Mouse (Mus musculus): ENCODE results near the gene Cdc42bpg. TPM values are rescaled to one million over a fixed set of nuclear protein-coding genes. Genes with fewer than 3 reads are reported as not detected.
A peak's percentile ranks its signal among the peaks of the same experiment; 100 is the strongest.

Gene Cdc42bpg
- polyA plus RNA-seq, 1 experiment: 10.0 TPM

- no peaks in the 10 kb centered on the region for H3K79me2 ChIP-seq (ENCODE audit: control insufficient read depth, insufficient read depth)
- no peaks in the 10 kb centered on the region for H3K27me3 ChIP-seq (ENCODE audit: control insufficient read depth, insufficient read depth, insufficient read length)
- H3K4me3 ChIP-seq: no peak overlapping the region
- H3K4me2 ChIP-seq (ENCODE audit: low read depth): no peak overlapping the region
- no peak for TF ChIP-seq MAX (IDR thresholded peaks at IDR 0.05; ENCODE audit: low read depth)
- no peak for TF ChIP-seq REST (IDR thresholded peaks at IDR 0.05; ENCODE audit: insufficient read depth, insufficient read length)
- TF ChIP-seq MYOD1 (IDR thresholded peaks at IDR 0.05; ENCODE audit: control insufficient read depth in 1 of 3, insufficient read length in 2 of 3, low read depth in 2 of 3): no peak
- TF ChIP-seq E2F4 (IDR thresholded peaks at IDR 0.05; ENCODE audit: insufficient read depth): no peak
- no peak for TF ChIP-seq TCF12 (IDR thresholded peaks at IDR 0.05; ENCODE audit: insufficient read depth, poor library complexity, severe bottlenecking)
- no peak for TF ChIP-seq POLR2AphosphoS2 (IDR thresholded peaks at IDR 0.05; ENCODE audit: insufficient read length, low read depth)
- no peak for TF ChIP-seq USF1 (IDR thresholded peaks at IDR 0.05; ENCODE audit: low read depth)
- no peak for TF ChIP-seq MYOG (IDR thresholded peaks at IDR 0.05; ENCODE audit: control insufficient read depth in 1 of 3, insufficient read depth in 1 of 3, insufficient read length in 2 of 3, low read depth in 2 of 3)
- TF ChIP-seq SRF (IDR thresholded peaks at IDR 0.05; ENCODE audit: control insufficient read depth, insufficient read length, low read depth): no peak
- no peak for TF ChIP-seq CEBPB (IDR thresholded peaks at IDR 0.05; ENCODE audit: insufficient read depth, poor library complexity, severe bottlenecking)
- no peak for TF ChIP-seq POLR2A (IDR thresholded peaks at IDR 0.05; ENCODE audit: insufficient read length, low read depth)
- TF ChIP-seq TCF3 (IDR thresholded peaks at IDR 0.05; ENCODE audit: insufficient read length, low read depth): no peak
- H3K36me3 ChIP-seq (ENCODE audit: control insufficient read depth, insufficient read depth): no peaks in the 10 kb centered on the region
- H3ac ChIP-seq (ENCODE audit: control insufficient read depth, insufficient read length): no peak overlapping the region
Observed at GRCm38 (mm10) chr19:6324751-6325150, 18.5 kb downstream of the Cdc42bpg start.

GRCm38 (mm10) chr19:6331178-6331577 lies 24.9 kb downstream of the Cdc42bpg start:
- TF ChIP-seq TCF3 (IDR thresholded peaks at IDR 0.05; ENCODE audit: insufficient read length, low read depth) (peak; percentile 67), CEBPB (IDR thresholded peaks at IDR 0.05; ENCODE audit: insufficient read depth, poor library complexity, severe bottlenecking) (peak; percentile 54; the same call in 1 of the 2 replicates), MYOD1 (IDR thresholded peaks at IDR 0.05; ENCODE audit: control insufficient read depth in 1 of 3, insufficient read length in 2 of 3, low read depth in 2 of 3) (peak; percentile 80 to 96 (median 95)), POLR2AphosphoS2 (IDR thresholded peaks at IDR 0.05; ENCODE audit: insufficient read length, low read depth) (no peak), TCF12 (IDR thresholded peaks at IDR 0.05; ENCODE audit: insufficient read depth, poor library complexity, severe bottlenecking) (peak; percentile 82), MYOG (IDR thresholded peaks at IDR 0.05; ENCODE audit: control insufficient read depth in 1 of 3, insufficient read depth in 1 of 3, insufficient read length in 2 of 3, low read depth in 2 of 3) (peak in 2 of 3 experiments; percentile 91 to 96)
- no peak overlapping the region for H3ac ChIP-seq (ENCODE audit: control insufficient read depth, insufficient read length)
- peak overlapping the region; percentile 0 for H3K4me3 ChIP-seq
- H3K27me3 ChIP-seq (ENCODE audit: control insufficient read depth, insufficient read depth, insufficient read length): no peaks in the 10 kb centered on the region
- H3K79me2 ChIP-seq (ENCODE audit: control insufficient read depth, insufficient read depth): peaks cover 7% of the 10 kb centered on the region
- H3K36me3 ChIP-seq (ENCODE audit: control insufficient read depth, insufficient read depth): no peaks in the 10 kb centered on the region
- peak overlapping the region; percentile 89 for H3K4me2 ChIP-seq (ENCODE audit: low read depth)

GRCm38 (mm10) chr19:6331719-6332516 lies 25.7 kb downstream of the Cdc42bpg start:
- Histone ChIP-seq H3ac (ENCODE audit: control insufficient read depth, insufficient read length) (no peak overlapping the region), H3K36me3 (ENCODE audit: control insufficient read depth, insufficient read depth) (no peaks in the 10 kb centered on the region), H3K4me3 (peak overlapping the region; percentile 0), H3K79me2 (ENCODE audit: control insufficient read depth, insufficient read depth) (peaks cover 14% of the 10 kb centered on the region), H3K27me3 (ENCODE audit: control insufficient read depth, insufficient read depth, insufficient read length) (no peaks in the 10 kb centered on the region), H3K4me2 (ENCODE audit: low read depth) (peak overlapping the region; percentile 89)
- no peak for TF ChIP-seq TCF3 (IDR thresholded peaks at IDR 0.05; ENCODE audit: insufficient read length, low read depth)
- no peak for TF ChIP-seq USF1 (IDR thresholded peaks at IDR 0.05; ENCODE audit: low read depth)
- TF ChIP-seq POLR2A (IDR thresholded peaks at IDR 0.05; ENCODE audit: insufficient read length, low read depth): no peak
- TF ChIP-seq TCF12 (IDR thresholded peaks at IDR 0.05; ENCODE audit: insufficient read depth, poor library complexity, severe bottlenecking): no peak
- no peak for TF ChIP-seq CEBPB (IDR thresholded peaks at IDR 0.05; ENCODE audit: insufficient read depth, poor library complexity, severe bottlenecking)
- TF ChIP-seq MAX (IDR thresholded peaks at IDR 0.05; ENCODE audit: low read depth): no peak
- no peak for TF ChIP-seq REST (IDR thresholded peaks at IDR 0.05; ENCODE audit: insufficient read depth, insufficient read length)
- no peak for TF ChIP-seq MYOD1 (IDR thresholded peaks at IDR 0.05; ENCODE audit: control insufficient read depth in 1 of 3, insufficient read length in 2 of 3, low read depth in 2 of 3)
- TF ChIP-seq E2F4 (IDR thresholded peaks at IDR 0.05; ENCODE audit: insufficient read depth): no peak
- TF ChIP-seq POLR2AphosphoS2 (IDR thresholded peaks at IDR 0.05; ENCODE audit: insufficient read length, low read depth): no peak
- TF ChIP-seq MYOG (IDR thresholded peaks at IDR 0.05; ENCODE audit: control insufficient read depth in 1 of 3, insufficient read depth in 1 of 3, insufficient read length in 2 of 3, low read depth in 2 of 3): no peak
- TF ChIP-seq SRF (IDR thresholded peaks at IDR 0.05; ENCODE audit: control insufficient read depth, insufficient read length, low read depth): no peak

GRCm38 (mm10) chr19:6333761-6334595 lies 27.7 kb downstream of the Cdc42bpg start:
- Histone ChIP-seq H3K4me2 (ENCODE audit: low read depth) (peak overlapping the region; percentile 95), H3K4me3 (peak overlapping the region; percentile 82), H3K27me3 (ENCODE audit: control insufficient read depth, insufficient read depth, insufficient read length) (no peaks in the 10 kb centered on the region), H3K36me3 (ENCODE audit: control insufficient read depth, insufficient read depth) (peaks cover 14% of the 10 kb centered on the region), H3ac (ENCODE audit: control insufficient read depth, insufficient read length) (no peak overlapping the region), H3K79me2 (ENCODE audit: control insufficient read depth, insufficient read depth) (peaks cover 16% of the 10 kb centered on the region)
- TF ChIP-seq E2F4 (IDR thresholded peaks at IDR 0.05; ENCODE audit: insufficient read depth): no peak
- no peak for TF ChIP-seq REST (IDR thresholded peaks at IDR 0.05; ENCODE audit: insufficient read depth, insufficient read length)
- no peak for TF ChIP-seq TCF3 (IDR thresholded peaks at IDR 0.05; ENCODE audit: insufficient read length, low read depth)
- no peak for TF ChIP-seq TCF12 (IDR thresholded peaks at IDR 0.05; ENCODE audit: insufficient read depth, poor library complexity, severe bottlenecking)
- no peak for TF ChIP-seq USF1 (IDR thresholded peaks at IDR 0.05; ENCODE audit: low read depth)
- TF ChIP-seq MYOG (IDR thresholded peaks at IDR 0.05; ENCODE audit: control insufficient read depth in 1 of 3, insufficient read depth in 1 of 3, insufficient read length in 2 of 3, low read depth in 2 of 3): no peak
- TF ChIP-seq MYOD1 (IDR thresholded peaks at IDR 0.05; ENCODE audit: control insufficient read depth in 1 of 3, insufficient read length in 2 of 3, low read depth in 2 of 3): no peak
- no peak for TF ChIP-seq POLR2A (IDR thresholded peaks at IDR 0.05; ENCODE audit: insufficient read length, low read depth)
- no peak for TF ChIP-seq SRF (IDR thresholded peaks at IDR 0.05; ENCODE audit: control insufficient read depth, insufficient read length, low read depth)
- no peak for TF ChIP-seq CEBPB (IDR thresholded peaks at IDR 0.05; ENCODE audit: insufficient read depth, poor library complexity, severe bottlenecking)
- TF ChIP-seq POLR2AphosphoS2 (IDR thresholded peaks at IDR 0.05; ENCODE audit: insufficient read length, low read depth): no peak
- no peak for TF ChIP-seq MAX (IDR thresholded peaks at IDR 0.05; ENCODE audit: low read depth)
